Mouse (Mus musculus): ENCODE measurements around the gene Rabepk.
A peak's percentile ranks its signal among the peaks of the same experiment; 100 is the strongest.
"Not testable (repeated sequence)": the region's sequence is repeated elsewhere in the genome, so short reads cannot be mapped to it uniquely, and the experiment has no call there.

Rabepk gene

DNA sequence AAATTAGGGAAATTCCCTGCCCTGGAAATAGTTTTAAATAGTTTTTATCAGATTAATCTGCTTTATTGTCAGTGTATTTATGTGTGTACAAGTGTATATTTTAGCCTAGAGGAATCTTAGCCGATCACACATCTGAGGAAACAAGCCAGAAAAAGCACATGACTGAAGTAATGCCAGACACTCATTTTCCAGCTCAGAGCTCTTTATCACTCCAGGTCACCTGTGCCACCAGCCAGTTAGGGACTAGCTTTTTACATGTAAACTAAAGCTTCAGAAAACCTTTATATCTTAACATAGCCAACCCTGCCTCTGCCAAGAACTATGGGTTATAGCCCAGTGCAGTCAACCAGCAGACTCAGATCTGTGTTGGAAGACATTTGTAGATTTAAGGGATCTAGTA lies 5.1 kb upstream of the Rabepk start:
- DNase-seq (ENCODE audit: low read depth in 1 of 2, low spot score in 2 of 2): no peak

DNA sequence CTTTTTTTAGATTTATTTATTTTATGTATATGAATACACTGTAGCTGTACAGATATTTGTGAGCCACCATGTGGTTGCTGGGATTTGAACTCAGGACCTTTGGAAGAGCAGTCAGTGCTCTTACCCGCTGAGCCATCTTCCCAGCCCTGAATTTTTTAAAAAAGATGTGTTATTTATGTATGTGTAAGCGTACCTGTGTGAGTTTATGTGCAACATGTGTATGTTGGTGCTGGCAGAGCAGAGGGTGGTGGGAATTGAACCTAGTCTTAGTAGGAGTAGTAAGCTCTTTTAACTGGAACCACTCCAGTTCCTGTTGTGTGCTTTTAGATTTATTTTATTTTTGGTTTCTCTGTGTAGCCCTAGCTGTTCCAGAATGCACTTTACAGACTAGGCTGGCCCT lies 4.5 kb upstream of the Rabepk start:
- no peak for DNase-seq (ENCODE audit: low read depth in 1 of 2, low spot score in 2 of 2)

DNA sequence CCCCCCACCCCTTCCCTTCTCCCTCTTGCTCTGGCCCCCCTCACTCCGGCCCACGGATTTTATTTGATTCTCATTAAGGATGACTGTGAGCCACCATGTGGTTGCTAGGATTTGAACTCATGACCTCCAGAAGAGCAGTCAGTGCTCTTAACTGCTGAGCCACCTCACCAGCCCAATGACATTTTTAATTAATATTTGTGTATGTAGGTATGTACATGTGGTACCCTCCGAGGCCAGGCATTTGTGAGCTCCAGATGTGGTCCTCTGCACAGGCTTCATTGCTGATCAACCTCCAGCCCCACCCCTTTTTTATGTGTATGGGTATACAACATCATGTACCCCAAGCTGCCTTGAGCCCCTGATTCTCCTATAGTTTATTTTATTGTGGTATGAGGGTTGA lies 4.0 kb upstream of the Rabepk start:
- no peak for DNase-seq (ENCODE audit: low read depth in 1 of 2, low spot score in 2 of 2)

DNA sequence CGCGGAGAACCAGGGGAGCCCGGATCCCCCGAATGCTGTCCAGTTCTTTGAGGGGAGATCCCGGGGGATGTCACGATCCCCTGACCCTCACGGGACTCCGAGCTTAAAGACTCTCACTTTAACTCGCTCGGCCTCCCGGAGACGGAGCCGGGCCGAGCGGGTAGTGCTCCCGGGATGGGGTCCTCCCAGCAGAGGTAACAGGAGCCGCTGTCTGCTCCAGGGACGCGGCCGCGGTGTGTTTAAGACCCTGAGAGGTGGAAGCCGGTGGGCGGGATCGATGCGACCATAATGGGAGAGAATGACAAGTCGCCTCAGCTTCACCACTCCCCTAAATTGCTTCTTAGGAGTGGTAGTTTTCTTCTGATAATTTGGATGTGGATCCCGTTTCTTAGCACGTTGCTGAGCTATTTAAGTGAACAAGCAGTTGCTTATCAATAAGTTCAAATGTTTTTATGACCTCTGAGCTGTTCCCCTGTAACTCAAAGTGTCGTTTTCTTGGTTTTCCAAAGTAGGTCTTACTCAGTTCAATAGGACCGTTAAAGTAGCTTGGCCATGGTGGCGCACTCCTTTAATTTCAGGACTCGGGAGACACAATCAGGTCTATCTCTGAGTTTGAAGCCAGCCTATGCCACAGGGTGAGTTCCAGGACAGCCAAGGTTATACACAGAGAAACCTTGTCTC lies 3.0 kb upstream of the Rabepk start:
- peak in 1 of 2 experiments; percentile 29 for DNase-seq (ENCODE audit: low read depth in 1 of 2, low spot score in 2 of 2)

DNA sequence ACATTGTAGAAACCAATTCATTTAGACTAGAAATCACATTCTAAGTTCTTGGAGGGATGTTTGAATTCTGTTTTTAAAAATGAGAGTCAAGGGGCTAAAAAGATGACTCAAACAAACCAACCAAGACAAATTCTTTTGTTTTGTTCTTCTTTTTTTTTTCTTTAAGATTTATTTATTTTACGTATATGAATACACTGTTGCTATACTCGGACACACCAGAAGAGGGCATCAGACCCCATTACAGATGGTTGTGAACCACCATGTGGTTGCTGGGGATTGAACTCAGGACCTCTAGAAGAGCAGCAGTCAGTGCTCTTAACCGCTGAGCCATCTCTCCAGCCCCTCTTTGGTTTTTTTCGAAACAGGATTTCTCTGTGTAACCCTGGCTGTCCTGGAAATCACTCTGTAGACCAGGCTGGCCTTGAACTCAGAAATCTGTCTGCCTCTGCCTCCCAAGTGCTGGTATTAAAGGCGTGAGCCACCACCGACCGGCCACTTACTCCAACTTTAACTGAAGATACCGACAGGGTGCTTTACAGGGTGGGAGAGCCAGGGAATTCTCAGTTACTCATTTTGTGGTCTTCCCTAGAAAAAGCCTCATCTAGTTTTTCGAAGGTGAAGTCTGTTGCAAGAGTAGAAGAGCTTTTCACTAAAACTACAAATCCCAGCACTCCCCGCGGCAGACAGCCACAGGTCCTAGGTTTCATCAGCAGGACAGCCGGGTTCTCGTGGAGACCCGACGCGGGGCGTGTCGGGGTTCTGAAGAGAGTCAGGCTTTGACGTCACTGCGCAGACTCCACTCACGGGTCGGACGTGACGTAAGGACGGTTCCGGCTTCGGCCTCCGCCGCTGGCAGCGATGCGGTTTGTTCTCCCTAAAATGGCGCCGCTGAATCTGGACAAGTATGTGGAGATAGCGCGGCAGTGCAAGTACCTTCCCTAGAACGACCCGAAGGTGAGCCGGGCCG lies 2.1 kb upstream of the Rabepk start:
- DNase-seq (ENCODE audit: low read depth in 1 of 2, low spot score in 2 of 2): peak; percentile 94

DNA sequence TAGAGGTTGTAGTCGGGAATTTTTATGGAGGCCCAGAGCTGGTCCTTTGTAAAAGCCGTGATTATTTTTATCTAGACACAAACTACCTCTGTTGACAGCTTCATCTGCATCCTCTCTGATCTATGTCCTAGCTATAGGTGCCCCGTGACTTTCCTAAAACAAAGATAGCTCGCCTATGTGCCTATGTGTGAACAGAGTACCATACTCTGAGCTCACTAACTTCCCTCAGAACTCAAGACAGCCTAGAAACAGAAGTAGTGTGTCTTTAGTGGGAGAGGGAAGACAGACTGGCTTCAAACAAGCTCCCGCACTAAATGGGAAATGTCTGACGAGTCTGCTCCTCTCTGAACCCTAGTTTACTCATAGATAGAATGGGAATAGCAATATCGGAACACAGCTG lies 659 bp upstream of the Rabepk start:
- DNase-seq (ENCODE audit: low read depth in 1 of 2, low spot score in 2 of 2): no peak

GRCm38 (mm10) chr2:34795426-34795825 lies 4.3 kb downstream of the Rabepk start:
- DNase-seq (ENCODE audit: low read depth in 1 of 2, low spot score in 2 of 2): no peak

DNA sequence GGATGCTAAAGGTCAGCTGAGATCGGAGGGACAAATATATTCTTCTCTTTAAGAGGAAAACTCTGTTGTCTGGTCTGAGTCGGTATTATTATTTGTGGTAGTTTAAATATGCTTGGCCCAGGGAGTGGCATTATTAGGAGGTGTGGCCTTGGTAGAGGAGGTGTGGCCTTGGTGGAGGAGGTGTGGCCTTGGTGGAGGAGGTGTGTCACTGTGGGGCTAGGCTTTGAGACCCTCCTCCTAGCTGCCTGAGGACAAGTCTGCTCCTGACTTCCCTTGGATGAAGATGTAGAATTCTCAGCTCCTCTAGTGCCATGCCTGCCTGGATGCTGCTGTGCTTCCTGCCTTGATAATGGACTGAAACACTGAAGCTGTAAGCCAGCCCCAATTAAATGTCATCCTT lies 5.2 kb downstream of the Rabepk start:
- DNase-seq (ENCODE audit: low read depth in 1 of 2, low spot score in 2 of 2): no peak

DNA sequence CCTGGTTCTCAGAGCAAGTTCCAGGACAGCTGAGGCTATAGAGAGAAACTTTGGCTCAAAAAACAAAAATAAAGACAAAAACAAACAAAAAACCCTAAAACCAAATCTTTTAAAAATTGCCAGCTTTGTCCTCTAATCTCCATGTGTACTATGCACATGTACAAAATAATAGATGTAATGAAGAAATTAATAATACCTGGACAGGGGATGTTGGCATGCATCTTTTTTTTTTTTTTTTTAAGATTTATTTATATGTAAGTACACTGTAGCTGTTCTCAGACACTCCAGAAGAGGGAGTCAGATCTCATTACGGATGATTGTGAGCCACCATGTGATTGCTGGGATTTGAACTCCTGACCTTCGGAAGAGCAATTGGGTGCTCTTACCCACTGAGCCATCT lies 7.2 kb downstream of the Rabepk start:
- not testable (repeated sequence) for DNase-seq (ENCODE audit: low read depth in 1 of 2, low spot score in 2 of 2)

DNA sequence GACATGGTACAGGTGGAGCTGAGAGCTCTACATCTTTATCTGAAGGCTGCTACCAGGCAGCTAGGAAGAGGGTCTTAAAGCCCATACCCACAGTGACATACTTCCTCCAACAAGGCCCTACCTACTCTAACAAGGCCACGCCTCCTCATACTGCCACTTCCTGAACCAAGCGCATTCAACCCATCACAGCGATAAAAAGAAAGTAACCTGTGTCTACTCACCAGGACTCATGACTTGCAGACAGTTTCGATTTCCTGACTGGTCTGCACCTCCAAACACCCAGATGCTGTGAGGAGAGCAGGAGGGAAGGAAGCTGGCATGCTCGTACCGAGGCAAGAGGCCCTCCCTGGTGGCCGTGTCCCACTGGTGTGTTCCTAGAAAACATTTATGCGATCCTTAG lies 9.4 kb downstream of the Rabepk start:
- peak in 1 of 2 experiments; percentile 20 for DNase-seq (ENCODE audit: low read depth in 1 of 2, low spot score in 2 of 2)

DNA sequence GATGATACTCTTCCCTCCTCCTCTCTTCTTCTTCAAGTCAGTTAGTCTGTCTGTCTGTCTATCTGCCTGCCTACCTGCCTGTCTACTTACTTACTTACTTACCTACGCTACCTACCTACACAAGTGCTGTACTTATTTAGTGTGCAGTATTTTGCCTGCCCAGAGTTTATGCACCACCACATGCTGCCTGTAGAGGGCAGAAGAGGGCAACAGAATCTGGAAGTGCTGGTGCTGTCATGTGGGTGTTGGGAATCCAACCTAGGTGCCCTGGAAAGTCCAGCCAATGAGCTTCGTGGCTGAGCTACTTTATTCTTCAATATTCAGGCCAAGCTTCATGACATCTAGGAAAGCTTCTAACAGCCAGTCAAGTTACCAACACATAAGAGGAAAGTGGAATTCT lies 15.6 kb downstream of the Rabepk start:
- DNase-seq (ENCODE audit: low read depth in 1 of 2, low spot score in 2 of 2): peak in 1 of 2 experiments; percentile 32

DNA sequence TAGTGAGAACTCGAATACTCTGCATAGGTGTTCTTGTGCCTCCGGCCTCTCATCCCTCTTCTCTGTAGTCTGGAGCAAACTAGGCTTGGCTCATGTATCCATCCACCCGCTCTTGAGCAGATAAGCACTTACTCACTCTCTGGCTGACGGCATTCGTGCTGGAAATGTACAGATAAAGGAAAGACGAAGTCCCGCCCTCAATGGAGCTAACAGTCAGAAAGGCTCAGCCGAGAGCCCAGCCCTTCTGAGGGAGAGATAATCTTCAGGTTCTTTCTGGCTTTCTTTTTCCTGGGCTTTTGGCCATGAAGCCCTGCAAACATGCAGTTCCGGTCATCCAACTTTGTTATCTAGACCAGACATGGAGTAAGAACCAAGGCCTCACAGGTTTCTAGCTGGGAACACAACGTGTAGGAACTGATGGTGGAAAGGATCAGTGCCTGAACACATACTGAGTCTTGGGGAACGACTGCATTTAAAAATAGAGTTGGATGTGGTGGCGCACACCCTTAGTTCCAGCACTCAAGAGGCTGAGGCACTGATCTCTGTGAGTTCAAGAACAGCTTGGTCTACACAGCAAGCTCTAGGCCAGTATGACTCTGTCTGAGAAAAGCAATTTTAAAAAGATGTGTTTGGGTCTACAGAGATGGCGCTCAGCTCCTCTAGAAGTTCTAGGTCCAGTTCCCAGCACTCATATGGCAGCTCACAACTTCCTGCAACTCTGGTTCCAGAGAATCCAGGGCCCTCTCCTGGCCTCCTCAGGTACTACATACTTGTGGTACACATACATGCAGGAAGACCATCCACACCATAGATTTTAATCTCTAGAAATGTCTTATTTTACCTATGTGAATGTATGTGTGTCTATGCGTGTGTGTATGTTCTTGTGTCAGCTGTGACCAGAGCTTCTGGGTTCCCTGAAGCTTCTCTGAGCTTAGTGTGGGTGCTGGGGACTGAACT lies 16.4 kb downstream of the Rabepk start:
- DNase-seq (ENCODE audit: low read depth in 1 of 2, low spot score in 2 of 2): no peak

- no peak for DNase-seq (ENCODE audit: low read depth in 1 of 2, low spot score in 2 of 2)
These were observed 22.4 kb downstream of the Rabepk start for GRCm38 (mm10) chr2:34777237-34777868.

DNA sequence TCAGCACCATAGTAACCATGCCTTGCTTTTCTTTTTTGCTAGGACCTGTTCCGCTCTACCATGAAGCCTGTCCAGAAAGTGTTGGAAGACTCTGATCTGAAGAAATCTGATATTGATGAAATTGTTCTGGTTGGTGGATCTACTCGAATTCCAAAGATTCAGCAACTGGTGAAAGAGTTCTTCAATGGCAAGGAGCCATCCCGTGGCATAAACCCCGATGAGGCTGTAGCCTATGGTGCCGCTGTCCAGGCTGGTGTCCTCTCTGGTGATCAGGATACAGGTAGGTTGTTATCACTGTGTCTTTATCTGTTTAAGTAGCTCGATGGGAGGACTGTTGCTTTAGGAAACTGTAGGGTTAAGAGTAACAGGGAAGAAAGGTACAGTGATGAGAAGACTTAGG lies 25.2 kb downstream of the Rabepk start:
- no peak for DNase-seq (ENCODE audit: low read depth in 1 of 2, low spot score in 2 of 2)

DNA sequence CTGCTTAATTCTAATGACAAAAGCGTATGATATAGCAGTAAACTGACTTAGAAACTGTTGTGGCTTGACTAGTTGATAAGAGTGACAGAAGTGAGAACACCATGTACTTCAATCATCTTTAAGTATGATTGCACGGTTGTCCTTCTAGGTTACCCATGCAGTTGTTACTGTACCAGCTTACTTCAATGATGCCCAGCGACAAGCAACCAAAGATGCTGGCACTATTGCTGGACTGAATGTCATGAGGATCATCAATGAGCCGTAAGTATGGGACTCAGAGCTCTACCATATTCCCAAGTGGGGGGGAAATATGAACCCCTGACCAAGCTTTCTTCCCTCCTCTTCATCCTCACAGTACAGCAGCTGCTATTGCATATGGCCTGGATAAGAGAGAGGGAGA lies 26.0 kb downstream of the Rabepk start:
- no peak for DNase-seq (ENCODE audit: low read depth in 1 of 2, low spot score in 2 of 2)

GRCm38 (mm10) chr2:34772252-34773235 lies 27.2 kb downstream of the Rabepk start:
- DNase-seq (ENCODE audit: low read depth in 1 of 2, low spot score in 2 of 2): no peak

- peak; percentile 99 to 100 for DNase-seq (ENCODE audit: low read depth in 1 of 2, low spot score in 2 of 2)
These were observed 28.1 kb downstream of the Rabepk start, which contains the start of gene Hspa5 for GRCm38 (mm10) chr2:34771368-34772226. TSS of gene Hspa5 (plus strand) at chr2:34771970.

GRCm38 (mm10) chr2:34770951-34771350 lies 28.8 kb downstream of the Rabepk start:
- no peak for DNase-seq (ENCODE audit: low read depth in 1 of 2, low spot score in 2 of 2)

DNA sequence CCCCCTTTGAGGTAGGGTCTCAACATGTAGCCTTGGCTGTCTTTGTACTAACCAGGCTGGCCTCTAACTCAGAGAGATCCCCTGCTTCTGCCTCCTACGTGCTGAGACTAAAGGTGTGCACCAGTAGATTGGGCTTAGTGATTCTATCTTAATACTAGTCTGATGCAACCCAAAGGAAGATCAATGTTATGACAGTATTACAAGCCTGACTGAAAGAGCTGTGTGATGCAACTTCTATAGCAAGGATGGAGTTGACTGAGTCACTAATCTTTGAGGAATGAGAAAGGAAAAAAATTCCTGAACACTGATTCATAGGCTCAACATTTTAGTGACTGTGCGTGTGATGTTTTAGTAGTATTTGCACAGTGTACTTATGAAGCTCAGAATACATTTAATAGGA lies 29.7 kb downstream of the Rabepk start:
- no peak for DNase-seq (ENCODE audit: low read depth in 1 of 2, low spot score in 2 of 2)

Data from monocyte, adult 2 months (primary cell).